Mouse (Mus musculus): ENCODE measurements around the gene Lrp6.
A peak's percentile ranks its signal among the peaks of the same experiment; 100 is the strongest.

Gene Lrp6

GRCm38 (mm10) chr6:134494828-134495698 lies 71.7 kb downstream of the Lrp6 start:
- H3K27me3 ChIP-seq (ENCODE audit: insufficient read depth, low read length): no peaks in the 10 kb centered on the region
- TF ChIP-seq CTCF (conservative IDR thresholded peaks at IDR 0.05; ENCODE audit: low read length) (no peak), POU5F1 (IDR thresholded peaks at IDR 0.05; ENCODE audit: borderline replicate concordance, low read length) (no peak), NANOG (IDR thresholded peaks at IDR 0.05; ENCODE audit: borderline replicate concordance, low read length) (no peak)
- H3K9me3 ChIP-seq (ENCODE audit: low read length): no peaks in the 10 kb centered on the region
- peaks cover 17% of the 10 kb centered on the region for H3K36me3 ChIP-seq (ENCODE audit: insufficient read depth, low read length)
- no peak overlapping the region for H3K4me3 ChIP-seq (replicated peaks; ENCODE audit: low read length)
- peaks cover 4% of the 10 kb centered on the region; the same call in 1 of the 2 replicates for H3K4me1 ChIP-seq (replicated peaks; ENCODE audit: low read depth, low read length)

DNA sequence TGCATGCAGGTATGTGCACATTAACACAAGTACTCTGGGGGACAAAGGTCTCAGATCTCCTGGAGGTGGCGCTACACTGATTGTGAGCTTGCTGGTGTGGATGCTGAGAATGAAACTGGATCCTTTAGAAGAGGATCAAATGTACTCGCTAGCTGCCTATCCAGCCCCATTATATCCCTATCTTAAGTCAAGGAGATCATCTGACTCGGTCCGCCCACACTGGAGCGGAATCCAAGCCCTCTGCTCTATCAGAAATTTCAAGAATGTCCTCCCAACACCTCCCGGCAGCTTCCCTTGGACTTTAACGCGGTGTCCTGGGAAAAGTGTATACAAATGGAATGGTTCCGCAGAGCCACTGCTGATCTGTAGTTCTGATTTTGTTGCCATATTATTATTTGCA lies 77.1 kb downstream of the Lrp6 start:
- H3K4me3 ChIP-seq (replicated peaks; ENCODE audit: low read length): no peak overlapping the region
- H3K4me1 ChIP-seq (replicated peaks; ENCODE audit: low read depth, low read length): peaks cover 5% of the 10 kb centered on the region; the same call in 1 of the 2 replicates
- TF ChIP-seq CTCF (conservative IDR thresholded peaks at IDR 0.05; ENCODE audit: low read length) (peak; percentile 38), POU5F1 (IDR thresholded peaks at IDR 0.05; ENCODE audit: borderline replicate concordance, low read length) (no peak), NANOG (IDR thresholded peaks at IDR 0.05; ENCODE audit: borderline replicate concordance, low read length) (no peak)
- H3K36me3 ChIP-seq (ENCODE audit: insufficient read depth, low read length): peaks cover 26% of the 10 kb centered on the region
- H3K9me3 ChIP-seq (ENCODE audit: low read length): no peaks in the 10 kb centered on the region
- no peaks in the 10 kb centered on the region for H3K27me3 ChIP-seq (ENCODE audit: insufficient read depth, low read length)

DNA sequence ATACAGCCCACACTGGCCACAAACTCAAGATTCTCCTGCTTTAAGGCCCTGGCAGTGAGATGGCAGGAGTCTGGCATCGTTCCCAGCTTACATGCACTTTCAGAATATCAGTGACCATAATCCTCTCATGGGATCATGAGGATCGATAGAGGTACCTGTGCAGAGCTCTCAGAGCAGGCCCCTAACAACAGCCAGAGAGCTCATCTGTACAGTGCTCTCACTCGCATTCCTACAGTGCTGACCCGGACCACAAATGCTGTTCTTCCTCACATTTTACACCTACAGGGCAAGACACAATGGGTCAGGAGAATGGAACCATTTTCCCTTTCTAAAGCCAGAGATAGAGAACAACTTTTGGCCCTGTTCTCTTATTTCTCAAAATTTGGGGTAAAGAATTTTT lies 77.6 kb downstream of the Lrp6 start:
- Histone ChIP-seq H3K4me1 (replicated peaks; ENCODE audit: low read depth, low read length) (peaks cover 5% of the 10 kb centered on the region; the same call in 1 of the 2 replicates), H3K36me3 (ENCODE audit: insufficient read depth, low read length) (peaks cover 31% of the 10 kb centered on the region), H3K27me3 (ENCODE audit: insufficient read depth, low read length) (no peaks in the 10 kb centered on the region), H3K9me3 (ENCODE audit: low read length) (no peaks in the 10 kb centered on the region), H3K4me3 (replicated peaks; ENCODE audit: low read length) (no peak overlapping the region)
- TF ChIP-seq NANOG (IDR thresholded peaks at IDR 0.05; ENCODE audit: borderline replicate concordance, low read length): no peak
- no peak for TF ChIP-seq CTCF (conservative IDR thresholded peaks at IDR 0.05; ENCODE audit: low read length)
- TF ChIP-seq POU5F1 (IDR thresholded peaks at IDR 0.05; ENCODE audit: borderline replicate concordance, low read length): no peak

GRCm38 (mm10) chr6:134486318-134486717 lies 80.4 kb downstream of the Lrp6 start:
- Histone ChIP-seq H3K27me3 (ENCODE audit: insufficient read depth, low read length) (no peaks in the 10 kb centered on the region), H3K9me3 (ENCODE audit: low read length) (no peaks in the 10 kb centered on the region), H3K4me3 (replicated peaks; ENCODE audit: low read length) (no peak overlapping the region), H3K4me1 (replicated peaks; ENCODE audit: low read depth, low read length) (peaks cover 5% of the 10 kb centered on the region; the same call in 1 of the 2 replicates), H3K36me3 (ENCODE audit: insufficient read depth, low read length) (peaks cover 38% of the 10 kb centered on the region)
- TF ChIP-seq NANOG (IDR thresholded peaks at IDR 0.05; ENCODE audit: borderline replicate concordance, low read length) (no peak), POU5F1 (IDR thresholded peaks at IDR 0.05; ENCODE audit: borderline replicate concordance, low read length) (no peak), CTCF (conservative IDR thresholded peaks at IDR 0.05; ENCODE audit: low read length) (no peak)

DNA sequence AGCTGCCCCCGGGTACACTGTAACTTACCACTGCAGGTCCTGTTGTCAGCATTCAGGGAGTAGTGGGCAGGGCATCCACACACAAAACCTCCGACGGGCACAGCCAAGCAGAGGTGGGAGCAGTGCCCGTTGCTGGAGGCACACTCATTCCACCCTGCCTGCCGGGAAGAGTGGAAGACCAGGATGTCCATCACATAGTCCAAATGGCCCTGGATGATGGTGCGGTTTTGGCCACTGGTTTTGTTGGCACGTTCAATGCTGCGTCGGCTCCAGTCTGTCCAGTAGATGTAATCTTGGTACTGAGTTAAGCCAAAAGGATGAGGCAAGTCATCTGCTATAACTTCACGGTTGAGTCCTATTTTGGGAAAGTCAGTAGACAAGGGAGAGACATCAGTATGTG lies 87.3 kb downstream of the Lrp6 start:
- H3K27me3 ChIP-seq (ENCODE audit: insufficient read depth, low read length): no peaks in the 10 kb centered on the region
- no peak overlapping the region for H3K4me3 ChIP-seq (replicated peaks; ENCODE audit: low read length)
- no peaks in the 10 kb centered on the region for H3K4me1 ChIP-seq (replicated peaks; ENCODE audit: low read depth, low read length)
- peaks cover 49% of the 10 kb centered on the region for H3K36me3 ChIP-seq (ENCODE audit: insufficient read depth, low read length)
- H3K9me3 ChIP-seq (ENCODE audit: low read length): no peaks in the 10 kb centered on the region
- no peak for TF ChIP-seq POU5F1 (IDR thresholded peaks at IDR 0.05; ENCODE audit: borderline replicate concordance, low read length)
- TF ChIP-seq NANOG (IDR thresholded peaks at IDR 0.05; ENCODE audit: borderline replicate concordance, low read length): no peak
- TF ChIP-seq CTCF (conservative IDR thresholded peaks at IDR 0.05; ENCODE audit: low read length): no peak

DNA sequence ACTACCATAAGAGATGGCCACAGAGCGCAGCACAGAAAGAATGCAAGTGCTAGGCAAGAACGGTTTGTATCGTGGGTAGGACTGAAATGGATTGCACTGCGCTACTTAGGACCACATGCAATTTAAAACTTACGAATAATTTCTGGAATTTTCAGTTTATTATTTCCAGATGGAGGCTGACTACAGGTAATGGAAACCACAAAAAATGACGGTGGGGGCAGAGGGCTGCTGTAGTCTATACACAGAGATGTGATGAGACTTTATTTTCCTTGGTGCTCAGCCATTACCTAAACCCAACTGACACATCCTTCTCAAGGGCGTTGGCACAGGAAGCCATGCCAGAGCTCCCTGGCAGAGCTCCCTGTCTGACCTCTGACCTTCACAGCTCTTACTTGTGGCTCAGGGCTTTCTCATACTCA lies 93.6 kb downstream of the Lrp6 start:
- peaks cover 9% of the 10 kb centered on the region for H3K4me1 ChIP-seq (replicated peaks; ENCODE audit: low read depth, low read length)
- TF ChIP-seq CTCF (conservative IDR thresholded peaks at IDR 0.05; ENCODE audit: low read length) (no peak), NANOG (IDR thresholded peaks at IDR 0.05; ENCODE audit: borderline replicate concordance, low read length) (no peak), POU5F1 (IDR thresholded peaks at IDR 0.05; ENCODE audit: borderline replicate concordance, low read length) (no peak)
- no peaks in the 10 kb centered on the region for H3K9me3 ChIP-seq (ENCODE audit: low read length)
- no peak overlapping the region for H3K4me3 ChIP-seq (replicated peaks; ENCODE audit: low read length)
- H3K27me3 ChIP-seq (ENCODE audit: insufficient read depth, low read length): no peaks in the 10 kb centered on the region
- peaks cover 51% of the 10 kb centered on the region for H3K36me3 ChIP-seq (ENCODE audit: insufficient read depth, low read length)

- no peak overlapping the region for H3K4me3 ChIP-seq (replicated peaks; ENCODE audit: low read length)
- H3K36me3 ChIP-seq (ENCODE audit: insufficient read depth, low read length): peaks cover 59% of the 10 kb centered on the region
- peaks cover 9% of the 10 kb centered on the region for H3K4me1 ChIP-seq (replicated peaks; ENCODE audit: low read depth, low read length)
- no peaks in the 10 kb centered on the region for H3K27me3 ChIP-seq (ENCODE audit: insufficient read depth, low read length)
- no peak for TF ChIP-seq CTCF (conservative IDR thresholded peaks at IDR 0.05; ENCODE audit: low read length)
- TF ChIP-seq NANOG (IDR thresholded peaks at IDR 0.05; ENCODE audit: borderline replicate concordance, low read length): no peak
- TF ChIP-seq POU5F1 (IDR thresholded peaks at IDR 0.05; ENCODE audit: borderline replicate concordance, low read length): no peak
- no peaks in the 10 kb centered on the region for H3K9me3 ChIP-seq (ENCODE audit: low read length)
These were observed 95.9 kb downstream of the Lrp6 start for GRCm38 (mm10) chr6:134470857-134471256.

DNA sequence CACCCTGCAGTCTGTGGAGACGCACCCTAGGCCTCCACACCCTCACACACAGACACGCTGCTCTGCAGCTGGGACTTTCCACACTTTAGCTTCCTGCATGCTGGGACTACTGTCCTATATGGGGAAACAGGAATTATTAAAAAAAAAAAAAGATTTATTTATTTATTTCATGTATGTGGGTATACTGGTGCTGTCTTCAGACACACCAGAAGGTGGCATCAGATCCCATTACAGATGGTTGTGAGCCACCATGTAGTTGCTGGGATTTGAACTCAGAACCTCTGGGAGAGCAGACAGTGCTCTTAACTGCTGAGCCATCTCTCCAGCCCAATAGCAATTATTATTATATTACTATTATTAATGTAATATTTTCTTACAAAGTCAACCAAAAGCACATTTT lies 97.5 kb downstream of the Lrp6 start:
- Histone ChIP-seq H3K36me3 (ENCODE audit: insufficient read depth, low read length) (peaks cover 63% of the 10 kb centered on the region), H3K4me3 (replicated peaks; ENCODE audit: low read length) (no peak overlapping the region), H3K9me3 (ENCODE audit: low read length) (no peaks in the 10 kb centered on the region), H3K27me3 (ENCODE audit: insufficient read depth, low read length) (no peaks in the 10 kb centered on the region), H3K4me1 (replicated peaks; ENCODE audit: low read depth, low read length) (peaks cover 9% of the 10 kb centered on the region)
- no peak for TF ChIP-seq CTCF (conservative IDR thresholded peaks at IDR 0.05; ENCODE audit: low read length)
- no peak for TF ChIP-seq NANOG (IDR thresholded peaks at IDR 0.05; ENCODE audit: borderline replicate concordance, low read length)
- TF ChIP-seq POU5F1 (IDR thresholded peaks at IDR 0.05; ENCODE audit: borderline replicate concordance, low read length): no peak
